Mouse (Mus musculus): ENCODE results near the gene Tdrkh. TPM values are rescaled to one million over a fixed set of nuclear protein-coding genes. Genes with fewer than 3 reads are reported as not detected.

Gene Tdrkh
- total and polyA plus RNA-seq, 2 experiments from 2014 or later = 13.6 to 49.2 TPM

DNA sequence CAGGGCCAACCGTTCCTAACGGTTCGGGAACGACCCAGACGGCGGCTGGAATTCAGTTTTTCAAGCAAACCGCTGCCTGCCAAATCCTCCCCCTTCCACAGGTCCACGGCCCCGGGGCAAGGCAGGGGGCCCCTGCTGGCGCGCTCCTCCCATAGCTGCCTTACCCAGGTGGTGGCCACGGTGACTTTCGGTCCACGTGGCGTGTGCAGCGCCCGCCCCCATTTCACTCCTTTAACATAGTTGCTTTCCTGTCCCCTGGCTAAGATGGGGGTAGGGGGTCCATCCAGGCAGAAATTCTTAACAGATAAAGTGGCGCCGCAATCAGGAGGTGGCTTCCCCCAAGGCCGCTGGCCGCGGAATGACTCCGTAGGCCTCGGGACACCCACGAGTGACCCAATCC lies 543 bp upstream of the Tdrkh start:
- ATAC-seq (peak; percentile 40), DNase-seq (no peak)
- H3K27ac ChIP-seq (ENCODE audit: low read depth, low read length) = peak overlapping the region; percentile 51
- 3% methylated on average over 25 of the region's 25 CpGs for WGBS
- no peaks in the 10 kb centered on the region for H3K36me3 ChIP-seq (ENCODE audit: insufficient read depth)
- peak overlapping the region; percentile 49 for H3K9ac ChIP-seq
- no peaks in the 10 kb centered on the region for H3K27me3 ChIP-seq (ENCODE audit: insufficient read depth, low read length)
- peak overlapping the region; percentile 93 for H3K4me2 ChIP-seq (ENCODE audit: low read depth)
- peaks cover 10% of the 10 kb centered on the region for H3K4me1 ChIP-seq (ENCODE audit: insufficient read depth)
- H3K4me3 ChIP-seq (ENCODE audit: low read depth, low read length) = peak overlapping the region; percentile 67
- H3K9me3 ChIP-seq (ENCODE audit: low read length) = no peaks in the 10 kb centered on the region
- 0 out of 2 replicates have a peak, but pooled peaks have one; percentile 7 for TF ChIP-seq CTCF (IDR thresholded peaks at IDR 0.05; ENCODE audit: low read depth)

GRCm38 (mm10) chr3:94430980-94431379 lies 17.9 kb downstream of the Tdrkh start:
- DNase-seq = no peak
- no peak for TF ChIP-seq CTCF (IDR thresholded peaks at IDR 0.05; ENCODE audit: low read depth)
- no peak overlapping the region for H3K9ac ChIP-seq
- WGBS = 83% methylated on average over 2 of the region's 2 CpGs
- H3K27me3 ChIP-seq (ENCODE audit: insufficient read depth, low read length) = no peaks in the 10 kb centered on the region
- no peak for ATAC-seq
- peaks cover 43% of the 10 kb centered on the region for H3K36me3 ChIP-seq (ENCODE audit: insufficient read depth)
- H3K4me3 ChIP-seq (ENCODE audit: low read depth, low read length) = no peak overlapping the region
- H3K4me1 ChIP-seq (ENCODE audit: insufficient read depth) = no peaks in the 10 kb centered on the region
- H3K4me2 ChIP-seq (ENCODE audit: low read depth) = no peak overlapping the region
- no peaks in the 10 kb centered on the region for H3K9me3 ChIP-seq (ENCODE audit: low read length)
- no peak overlapping the region for H3K27ac ChIP-seq (ENCODE audit: low read depth, low read length)

- Histone ChIP-seq H3K27ac (ENCODE audit: low read depth, low read length) (no peak overlapping the region), H3K9ac (no peak overlapping the region), H3K27me3 (ENCODE audit: insufficient read depth, low read length) (no peaks in the 10 kb centered on the region), H3K36me3 (ENCODE audit: insufficient read depth) (peaks cover 20% of the 10 kb centered on the region), H3K4me2 (ENCODE audit: low read depth) (no peak overlapping the region), H3K4me1 (ENCODE audit: insufficient read depth) (no peaks in the 10 kb centered on the region), H3K9me3 (ENCODE audit: low read length) (no peaks in the 10 kb centered on the region), H3K4me3 (ENCODE audit: low read depth, low read length) (no peak overlapping the region)
- WGBS = 92% methylated on average over 2 of the region's 2 CpGs
- no peak for TF ChIP-seq CTCF (IDR thresholded peaks at IDR 0.05; ENCODE audit: low read depth)
- ATAC-seq = no peak
- no peak for DNase-seq
Observed at GRCm38 (mm10) chr3:94434305-94434704, 21.2 kb downstream of the Tdrkh start.

DNA sequence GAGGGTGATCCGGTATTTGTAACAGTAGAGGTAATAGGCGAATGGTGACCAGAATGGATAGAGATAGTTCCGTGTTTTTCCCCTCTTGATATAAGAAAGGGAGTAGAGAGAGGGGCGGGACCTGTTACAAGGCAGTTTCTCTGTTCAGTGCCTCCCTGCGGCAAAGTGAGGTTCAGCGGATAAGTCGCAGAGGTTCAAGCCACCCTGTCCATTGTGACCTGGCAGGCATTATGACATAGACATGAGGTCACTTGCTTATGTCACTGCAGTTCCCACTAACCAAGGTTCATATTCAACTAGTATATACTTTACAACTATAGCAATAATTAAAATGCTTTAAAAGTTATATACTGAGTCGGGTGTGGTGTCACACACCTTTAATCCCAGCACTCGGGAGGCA lies 23.3 kb downstream of the Tdrkh start:
- WGBS = 86% methylated on average over 9 of the region's 9 CpGs
- H3K4me1 ChIP-seq (ENCODE audit: insufficient read depth) = no peaks in the 10 kb centered on the region
- H3K36me3 ChIP-seq (ENCODE audit: insufficient read depth) = 0 out of 2 replicates have a peak, but pooled peaks cover 4% of the 10 kb centered on the region
- no peak overlapping the region for H3K4me2 ChIP-seq (ENCODE audit: low read depth)
- no peaks in the 10 kb centered on the region for H3K27me3 ChIP-seq (ENCODE audit: insufficient read depth, low read length)
- H3K9ac ChIP-seq = no peak overlapping the region
- no peak for TF ChIP-seq CTCF (IDR thresholded peaks at IDR 0.05; ENCODE audit: low read depth)
- DNase-seq (no peak), ATAC-seq (no peak)
- no peak overlapping the region for H3K4me3 ChIP-seq (ENCODE audit: low read depth, low read length)
- H3K27ac ChIP-seq (ENCODE audit: low read depth, low read length) = no peak overlapping the region
- no peaks in the 10 kb centered on the region for H3K9me3 ChIP-seq (ENCODE audit: low read length)

- Histone ChIP-seq H3K36me3 (ENCODE audit: insufficient read depth) (peaks cover 14% of the 10 kb centered on the region), H3K4me2 (ENCODE audit: low read depth) (no peak overlapping the region), H3K4me3 (ENCODE audit: low read depth, low read length) (no peak overlapping the region), H3K4me1 (ENCODE audit: insufficient read depth) (no peaks in the 10 kb centered on the region), H3K27ac (ENCODE audit: low read depth, low read length) (no peak overlapping the region), H3K27me3 (ENCODE audit: insufficient read depth, low read length) (no peaks in the 10 kb centered on the region), H3K9ac (no peak overlapping the region), H3K9me3 (ENCODE audit: low read length) (no peaks in the 10 kb centered on the region)
- TF ChIP-seq CTCF (IDR thresholded peaks at IDR 0.05; ENCODE audit: low read depth) = peak; percentile 68
- 48% methylated on average over 3 of the region's 3 CpGs for WGBS
- ATAC-seq = no peak
- DNase-seq = peak; percentile 24
Observed at GRCm38 (mm10) chr3:94441182-94441581, 28.1 kb downstream of the Tdrkh start.

GRCm38 (mm10) chr3:94442951-94443596 lies 30.0 kb downstream of the Tdrkh start, which contains the start of gene Mrpl9:
Mrpl9 (plus strand) TSS chr3:94443318.
- under 1% methylated on average over 39 of the region's 39 CpGs for WGBS
- peak; percentile 98 for ATAC-seq
- H3K27me3 ChIP-seq (ENCODE audit: insufficient read depth, low read length) = no peaks in the 10 kb centered on the region

DNA sequence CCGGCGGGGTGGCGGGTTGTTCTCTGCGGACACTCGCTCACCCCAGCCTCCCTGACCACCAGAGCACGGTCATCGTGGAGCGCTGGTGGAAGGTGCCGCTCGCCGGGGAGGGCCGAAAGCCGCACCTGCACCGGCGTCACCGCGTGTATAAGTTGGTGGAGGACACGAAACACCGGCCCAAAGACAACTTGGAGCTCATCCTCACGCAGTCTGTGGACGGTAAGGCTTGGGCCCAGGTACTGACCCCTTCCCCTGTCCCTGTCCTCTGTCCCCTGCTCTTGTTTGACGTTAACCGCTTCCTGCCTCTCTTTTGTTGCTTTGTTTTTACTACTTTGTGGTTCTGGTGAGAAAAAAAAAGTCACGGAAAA lies 30.5 kb downstream of the Tdrkh start, which contains the start of gene Oaz3:
Oaz3 (minus strand) TSS at position 319 of the 368 bp plus-strand sequence.
- no peaks in the 10 kb centered on the region for H3K9me3 ChIP-seq (ENCODE audit: low read length)
- H3K27ac ChIP-seq (ENCODE audit: low read depth, low read length) = peak within 1 kb of the TSS; percentile 70
- TF ChIP-seq CTCF (IDR thresholded peaks at IDR 0.05; ENCODE audit: low read depth) = no peak
- peak within 1 kb of the TSS; percentile 92 for H3K4me2 ChIP-seq (ENCODE audit: low read depth)
- ATAC-seq = peak; percentile 44; the same call in 1 of the 2 replicates
- H3K36me3 ChIP-seq (ENCODE audit: insufficient read depth) = peaks cover 35% of the 10 kb centered on the region
- no peaks in the 10 kb centered on the region for H3K4me1 ChIP-seq (ENCODE audit: insufficient read depth)
- DNase-seq = no peak
- peak within 1 kb of the TSS; percentile 96 for H3K4me3 ChIP-seq (ENCODE audit: low read depth, low read length)
- no peaks in the 10 kb centered on the region for H3K27me3 ChIP-seq (ENCODE audit: insufficient read depth, low read length)
- H3K9ac ChIP-seq = peak within 1 kb of the TSS; percentile 92
- WGBS = under 1% methylated on average over 24 of the region's 24 CpGs

More at GRCm38 (mm10) chr3:94442951-94443596, 30.0 kb downstream of the Tdrkh start, which contains the start of gene Mrpl9:
- peak within 1 kb of the TSS; percentile 96 for H3K4me3 ChIP-seq (ENCODE audit: low read depth, low read length)
- DNase-seq = peak; percentile 97
- TF ChIP-seq CTCF (IDR thresholded peaks at IDR 0.05; ENCODE audit: low read depth) = no peak
- no peaks in the 10 kb centered on the region for H3K4me1 ChIP-seq (ENCODE audit: insufficient read depth)
- H3K27ac ChIP-seq (ENCODE audit: low read depth, low read length) = peak within 1 kb of the TSS; percentile 70
- peak within 1 kb of the TSS; percentile 92 for H3K9ac ChIP-seq
- peak within 1 kb of the TSS; percentile 92 for H3K4me2 ChIP-seq (ENCODE audit: low read depth)
- H3K9me3 ChIP-seq (ENCODE audit: low read length) = no peaks in the 10 kb centered on the region
- peaks cover 31% of the 10 kb centered on the region for H3K36me3 ChIP-seq (ENCODE audit: insufficient read depth)
